Mouse (Mus musculus) lung, postnatal 36 days (tissue): ENCODE measurements at regions not wholly inside any gene's neighbourhood (a gene's known extent, or its start where the extent isn't known, plus 50 kb on each side); places are given as distances from the start of the nearest gene placed in this dataset.

Experiments
- DNase-seq: peaks from one replicate; pipeline ENCODE4 v3.0.0; 2022; ENCODE audit warnings: mixed read lengths

DNA sequence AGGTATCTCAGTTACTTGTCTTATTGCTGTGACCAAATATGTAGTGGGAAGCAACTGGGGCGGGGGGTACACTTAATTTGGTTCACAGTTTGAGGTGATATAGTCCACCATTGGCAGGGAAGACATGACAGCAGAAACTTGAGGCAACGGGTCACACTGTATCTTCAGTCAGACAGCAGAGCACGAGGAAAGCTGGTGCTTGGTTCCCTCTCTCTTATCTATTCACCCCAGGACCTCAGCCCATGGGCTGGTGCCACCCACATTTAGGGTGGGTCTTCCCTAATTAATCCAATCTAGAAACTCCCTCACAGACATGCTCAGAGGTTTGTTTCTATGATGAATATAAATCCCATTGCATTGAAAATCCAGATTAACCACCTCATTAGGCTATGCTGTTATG lies 56.5 kb downstream of the Otud1 start:
- DNase-seq, result no peak

DNA sequence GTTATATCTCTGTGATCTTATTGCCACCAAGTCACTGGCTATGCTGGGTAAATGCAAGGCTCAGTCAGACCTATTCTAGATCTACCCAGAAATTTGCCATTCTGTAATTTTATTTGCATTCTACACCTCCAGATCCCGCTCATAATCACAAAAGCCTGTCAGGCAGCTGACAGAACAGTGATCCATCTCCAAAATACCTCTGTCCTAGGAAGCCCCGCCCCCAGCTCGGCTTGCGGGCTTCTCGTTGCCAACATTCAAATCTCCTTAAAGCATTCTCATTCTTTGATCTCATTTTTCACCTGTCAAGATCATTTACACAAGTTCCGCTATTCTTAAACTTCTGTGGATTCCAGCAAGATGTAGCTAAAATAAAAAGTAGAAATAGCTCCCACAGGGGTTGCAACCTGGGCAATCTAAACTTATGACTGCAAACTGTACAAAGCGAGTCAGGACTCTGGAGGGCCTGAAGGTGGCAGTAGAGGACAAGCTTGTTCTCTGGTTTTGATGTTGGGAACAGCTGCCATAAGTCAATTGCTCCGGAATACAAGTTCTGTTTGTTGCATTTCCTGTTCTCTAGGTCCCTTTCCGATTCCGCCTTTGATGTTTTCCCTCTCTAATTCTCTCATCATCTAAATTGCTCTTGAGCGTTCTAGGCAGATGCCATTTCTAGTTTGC lies 58.1 kb downstream of the Otud1 start:
- DNase-seq, result peak; percentile 82

DNA sequence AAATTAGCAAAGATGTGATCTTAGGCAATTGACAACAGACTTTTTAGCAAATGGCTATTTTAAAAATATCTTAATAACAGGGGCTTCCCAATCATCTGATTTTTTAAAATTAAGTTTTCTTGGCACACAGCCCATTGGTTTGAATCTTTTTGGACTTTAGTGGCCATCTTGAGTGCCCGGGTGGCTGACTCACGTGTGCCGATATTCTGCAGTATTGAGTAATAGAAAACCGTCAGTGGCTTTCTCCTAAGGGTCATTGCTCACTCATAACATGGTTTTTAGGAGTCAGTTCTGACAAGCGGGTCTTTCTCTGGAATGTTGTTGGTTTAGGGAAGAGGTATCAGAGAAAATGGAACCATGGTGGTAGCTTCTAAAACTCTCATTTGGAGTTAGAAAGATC lies 58.8 kb downstream of the Otud1 start:
- no peak for DNase-seq

DNA sequence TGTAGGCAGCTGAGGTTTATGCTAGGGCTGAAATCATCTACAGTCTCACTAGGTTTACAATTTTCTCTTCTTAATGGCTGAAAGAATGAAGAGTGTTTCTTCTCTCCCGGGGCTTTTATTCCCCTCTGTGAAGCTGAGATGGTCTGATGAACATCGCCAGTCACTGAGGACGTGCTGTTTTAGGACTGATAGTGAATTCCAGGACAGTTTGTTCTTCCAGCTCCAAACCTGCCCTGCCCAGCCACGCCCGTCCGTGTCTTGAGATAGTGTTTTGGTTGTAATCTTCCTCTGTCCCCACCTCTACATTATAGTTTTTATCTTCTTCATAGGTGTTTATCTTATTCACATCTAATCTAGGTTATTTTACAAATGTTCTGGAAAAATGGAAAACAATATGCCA lies 68.5 kb downstream of the Otud1 start:
- no peak for DNase-seq

DNA sequence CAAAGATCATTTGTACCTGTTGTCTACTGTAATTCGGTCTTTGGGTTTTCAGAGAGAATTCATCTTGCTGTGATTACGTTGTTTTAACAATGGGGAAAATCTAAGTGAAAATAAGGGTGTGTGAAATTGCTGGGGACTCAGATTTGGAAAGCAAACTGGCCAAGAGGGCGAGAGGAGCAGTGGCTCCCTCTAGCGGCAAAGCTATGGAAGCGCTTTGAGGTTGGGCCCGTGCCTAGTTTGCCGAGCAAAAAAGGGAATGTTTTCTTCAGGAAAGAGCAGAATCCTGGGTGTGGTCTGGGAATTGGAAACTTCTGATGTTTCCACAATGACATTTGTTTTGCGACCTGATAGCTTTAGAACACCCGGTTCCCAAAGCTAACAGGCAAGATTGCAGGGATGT lies 69.4 kb downstream of the Otud1 start:
- peak; percentile 54 for DNase-seq

DNA sequence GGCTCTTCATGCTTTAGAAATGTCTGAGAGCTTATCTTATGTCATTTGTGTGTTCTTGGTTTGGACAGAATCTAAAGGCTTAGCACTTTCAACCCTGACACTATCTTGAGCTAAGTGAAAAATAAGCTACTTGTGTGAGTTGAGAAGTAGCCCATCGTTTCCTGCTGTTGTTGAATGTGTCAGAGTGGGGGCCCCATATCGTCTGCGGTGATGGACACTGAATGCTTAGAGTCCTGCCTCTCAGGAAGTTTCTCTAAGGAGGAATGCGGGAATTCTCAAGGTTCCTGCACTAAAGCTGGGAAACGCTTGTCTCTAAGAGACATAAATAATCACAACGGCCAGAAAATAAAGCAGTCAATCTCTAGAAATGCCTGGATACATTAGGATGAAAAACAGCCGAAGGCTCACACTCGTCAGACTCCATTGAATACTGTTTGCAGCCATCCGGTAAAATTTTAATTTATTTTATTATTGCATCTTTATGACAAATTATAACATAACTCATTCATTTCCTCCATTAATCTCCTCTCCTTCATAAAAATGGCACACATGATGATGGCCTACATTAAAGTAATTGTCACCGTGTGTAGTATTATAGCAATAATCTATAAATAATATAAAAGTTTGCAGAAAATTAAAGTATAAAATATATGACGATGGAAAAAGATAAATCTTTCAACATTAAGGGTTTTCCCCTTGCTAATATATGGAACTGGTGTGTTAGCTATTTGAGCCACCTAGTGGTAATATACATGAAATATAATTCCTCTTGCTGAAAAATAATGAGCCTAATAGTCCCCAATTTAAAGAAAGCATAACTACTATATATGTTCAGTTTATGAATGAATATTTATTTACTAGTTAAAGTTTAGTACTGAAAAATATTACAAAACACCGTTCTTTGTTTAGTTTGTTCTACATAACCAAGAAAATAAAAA lies 75.6 kb downstream of the Otud1 start:
- no peak for DNase-seq

DNA sequence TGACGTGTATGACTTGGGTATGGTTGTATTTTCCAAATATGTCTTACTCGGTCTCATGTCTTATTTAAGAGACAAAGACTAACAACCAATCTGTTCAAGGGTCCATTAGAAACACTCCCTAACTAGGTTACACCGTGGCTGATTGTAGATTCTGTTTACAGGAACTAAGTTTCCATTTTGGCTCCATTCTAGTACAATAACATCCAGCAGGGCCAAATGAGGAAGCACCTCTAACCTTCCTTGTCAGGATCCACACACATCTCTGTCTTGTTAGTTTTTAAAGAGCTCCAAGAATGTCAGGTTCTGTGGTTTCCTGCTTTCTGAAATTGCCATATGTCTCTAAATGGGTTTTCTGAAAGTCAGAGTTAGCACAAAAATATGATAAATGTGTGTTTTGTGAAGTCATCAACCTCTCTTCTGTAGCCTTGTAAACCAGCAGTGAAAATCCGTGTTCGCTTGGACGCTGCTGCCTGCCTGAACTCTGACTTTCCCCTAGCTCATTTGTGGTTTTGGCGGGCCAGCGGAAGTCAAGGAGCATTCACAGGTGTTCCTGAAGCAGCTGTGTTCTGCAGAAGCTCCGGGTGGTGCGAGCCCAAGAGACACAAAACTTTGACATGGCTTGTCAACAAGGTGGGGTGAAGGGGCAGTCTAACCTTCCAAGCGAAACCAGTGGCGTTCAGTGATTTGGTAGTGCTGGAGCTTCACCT lies 76.8 kb downstream of the Otud1 start:
- no peak for DNase-seq

DNA sequence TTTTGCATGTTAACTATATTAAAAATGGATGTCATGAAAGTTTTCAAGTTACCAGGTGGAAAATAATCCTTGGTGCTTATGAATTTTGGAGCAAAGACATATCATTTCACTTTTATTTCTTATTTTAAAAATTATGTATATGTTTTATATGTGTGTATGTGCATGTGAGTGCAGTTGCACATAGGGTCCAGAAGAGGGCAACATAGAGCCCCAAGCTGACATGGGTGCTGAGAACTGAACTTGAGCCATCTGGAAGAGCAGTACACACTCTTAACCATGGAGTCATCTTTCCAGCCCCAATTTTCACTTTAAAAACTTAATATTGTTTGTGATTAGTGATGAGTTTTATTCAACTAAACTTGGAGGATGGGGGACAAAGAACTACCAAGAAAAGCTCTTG lies 84.0 kb downstream of the Otud1 start:
- no peak for DNase-seq

DNA sequence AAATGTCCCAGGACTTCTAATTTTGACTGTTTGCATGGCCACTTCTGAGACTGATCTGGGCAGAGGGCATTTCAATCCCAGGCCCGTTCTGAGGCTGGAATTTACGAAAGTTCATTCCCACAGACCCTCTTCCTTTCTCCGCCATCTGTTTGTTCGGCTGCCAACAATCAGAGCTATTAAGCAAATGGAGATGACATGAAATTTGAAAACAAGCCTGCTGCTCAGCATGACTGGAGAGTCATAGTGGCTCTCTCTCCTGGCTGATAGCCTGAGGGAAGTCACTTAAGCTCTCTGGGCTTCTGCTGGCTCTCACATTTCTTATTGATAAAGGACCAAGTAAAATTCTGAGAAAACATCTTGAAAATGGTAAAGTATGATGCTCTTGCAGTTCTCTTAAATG lies 85.9 kb downstream of the Otud1 start:
- DNase-seq, result no peak

DNA sequence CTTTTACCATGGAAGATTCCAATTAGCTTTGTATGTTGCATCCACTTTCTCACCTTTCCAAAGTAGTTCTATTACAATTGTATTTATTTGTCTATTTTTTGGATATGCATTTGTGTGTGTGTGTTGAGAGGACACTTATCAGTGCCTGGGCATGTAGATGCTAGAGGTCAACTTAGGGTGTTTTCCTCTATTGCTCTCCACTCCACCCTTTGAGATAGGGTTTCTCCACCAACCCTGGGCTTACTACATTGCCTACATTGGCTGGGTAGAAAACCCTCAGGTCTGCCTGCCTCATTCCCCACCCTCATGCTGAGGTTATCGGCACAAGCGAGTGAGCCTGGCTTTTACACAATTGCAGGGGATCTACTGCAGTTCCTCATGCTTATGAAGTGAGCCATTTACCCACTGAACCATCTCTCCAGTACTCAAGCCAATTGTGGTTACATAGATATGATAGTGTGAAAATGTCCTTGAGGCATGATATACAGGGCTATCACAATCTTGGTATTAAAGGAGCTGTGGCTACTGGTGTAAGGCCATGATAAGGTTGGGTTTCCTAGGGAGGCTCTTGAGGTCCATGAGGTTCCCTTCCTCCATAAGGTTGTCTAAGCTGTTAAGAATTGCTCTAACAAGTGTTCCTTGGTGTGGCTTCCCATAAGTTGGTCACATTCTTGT lies 87.6 kb downstream of the Otud1 start:
- DNase-seq, result no peak

DNA sequence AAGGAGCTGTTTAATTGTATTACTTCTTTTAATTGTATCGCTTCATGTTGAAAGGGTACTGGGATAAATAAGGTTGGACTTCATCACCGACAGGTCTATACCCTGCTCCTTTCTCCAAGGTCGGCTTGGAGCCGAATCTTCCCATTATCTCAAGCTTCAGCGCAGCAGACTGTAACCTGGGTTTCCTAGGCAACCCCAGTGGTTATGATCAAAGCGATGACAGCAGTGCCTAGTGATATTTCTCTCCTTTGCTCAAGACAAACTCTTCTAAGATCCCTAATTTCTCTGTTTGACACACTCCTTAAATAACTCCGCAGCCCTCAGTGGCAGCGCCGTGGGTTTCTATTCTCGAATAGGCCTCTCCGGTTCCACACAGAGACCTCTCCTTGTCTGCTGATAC lies 95.2 kb downstream of the Otud1 start:
- no peak for DNase-seq

DNA sequence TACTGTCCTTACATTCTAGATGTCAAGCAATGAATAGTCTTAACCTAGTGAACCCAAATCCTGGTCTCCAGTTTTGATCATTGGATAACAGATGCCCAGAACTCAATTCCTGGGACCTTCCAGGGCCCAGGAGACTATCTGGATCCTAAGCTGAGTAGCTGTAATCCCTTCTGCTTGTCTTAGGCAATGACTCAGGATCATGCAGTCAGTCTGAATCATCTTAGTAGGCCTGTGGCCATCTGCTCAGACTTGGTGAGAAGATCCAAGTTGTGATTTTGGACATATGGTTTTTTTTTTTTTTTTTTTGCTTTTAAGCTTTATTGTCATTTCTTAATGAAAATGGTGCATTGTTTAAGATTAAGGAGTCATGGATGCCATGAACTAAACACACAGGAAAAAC lies 95.9 kb downstream of the Otud1 start:
- DNase-seq, result no peak

DNA sequence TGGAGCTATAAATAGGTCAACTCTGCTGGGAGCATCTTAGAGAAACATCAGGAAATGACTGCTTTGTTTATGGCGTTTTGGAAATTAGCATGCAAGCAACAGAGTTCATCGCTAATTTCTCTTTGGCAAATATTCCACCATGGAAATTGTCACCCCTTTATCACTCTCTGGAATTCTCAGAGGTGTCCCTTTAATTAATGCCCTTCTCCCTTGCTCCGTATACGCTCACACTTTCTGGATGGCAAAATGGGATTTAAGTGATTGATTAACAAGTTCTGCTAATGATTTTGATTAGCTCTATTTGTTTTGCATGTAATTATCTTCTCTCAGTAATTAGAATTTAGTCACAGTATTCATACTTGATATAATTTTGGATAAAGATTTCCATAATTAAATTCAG lies 100.4 kb downstream of the Otud1 start:
- DNase-seq, result no peak

DNA sequence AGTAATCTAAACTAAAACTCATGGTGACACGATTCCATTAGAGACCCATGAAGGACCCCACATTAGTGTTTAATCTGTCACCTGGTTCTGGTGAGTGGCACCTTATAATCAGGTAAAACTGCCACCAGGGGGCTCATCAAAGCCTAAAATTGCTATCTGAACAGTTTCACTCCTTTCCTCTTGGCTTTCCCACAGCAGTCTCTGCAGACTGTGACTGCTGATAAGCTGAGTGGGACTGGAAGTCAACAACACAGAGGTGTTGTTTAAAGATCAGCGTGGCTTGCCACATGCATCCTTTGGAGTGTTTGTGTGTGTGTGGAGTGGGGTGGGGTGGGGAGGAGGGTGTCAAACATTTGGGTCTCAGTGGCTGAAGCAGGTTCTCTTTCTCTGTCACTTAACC lies 101.6 kb downstream of the Otud1 start:
- DNase-seq, result peak; percentile 29

DNA sequence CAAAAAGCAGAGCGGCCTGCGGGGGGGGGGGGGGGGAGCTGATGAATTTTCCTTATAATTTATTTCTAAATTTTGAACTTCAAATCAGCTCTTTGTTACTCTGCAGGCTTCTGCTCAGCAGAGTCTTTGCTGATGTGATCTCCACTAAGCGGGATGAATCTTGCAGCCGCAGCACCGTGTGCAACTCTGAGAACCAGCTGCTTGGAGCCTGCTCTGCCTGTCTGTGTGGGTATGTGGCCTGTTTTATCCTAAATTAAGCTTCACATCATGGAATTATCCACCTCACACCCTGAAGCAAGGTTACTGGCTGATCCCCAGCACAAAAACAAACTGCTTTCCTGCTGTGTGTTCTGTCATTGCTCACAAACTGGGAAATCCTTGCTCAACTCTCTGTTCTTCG lies 102.0 kb downstream of the Otud1 start:
- DNase-seq, result no peak

DNA sequence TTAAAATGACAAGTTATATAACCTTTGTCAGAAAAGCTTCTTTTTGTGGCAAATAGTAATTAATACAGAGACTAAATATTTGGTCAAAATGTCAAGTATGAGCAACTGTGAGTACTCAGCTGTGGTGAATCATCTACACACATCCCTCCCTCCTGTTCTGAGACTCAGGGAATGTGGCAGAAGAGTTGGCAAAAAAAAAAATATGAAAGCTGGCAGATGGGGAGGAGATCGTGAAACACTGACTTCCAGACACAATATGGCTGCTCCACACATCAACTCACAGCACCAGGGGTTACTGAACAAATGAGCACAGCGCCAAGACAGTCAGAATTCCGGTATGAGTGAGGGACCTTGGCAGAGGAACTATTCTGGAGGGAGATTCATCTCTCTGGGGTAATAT lies 105.4 kb downstream of the Otud1 start:
- DNase-seq, result no peak

DNA sequence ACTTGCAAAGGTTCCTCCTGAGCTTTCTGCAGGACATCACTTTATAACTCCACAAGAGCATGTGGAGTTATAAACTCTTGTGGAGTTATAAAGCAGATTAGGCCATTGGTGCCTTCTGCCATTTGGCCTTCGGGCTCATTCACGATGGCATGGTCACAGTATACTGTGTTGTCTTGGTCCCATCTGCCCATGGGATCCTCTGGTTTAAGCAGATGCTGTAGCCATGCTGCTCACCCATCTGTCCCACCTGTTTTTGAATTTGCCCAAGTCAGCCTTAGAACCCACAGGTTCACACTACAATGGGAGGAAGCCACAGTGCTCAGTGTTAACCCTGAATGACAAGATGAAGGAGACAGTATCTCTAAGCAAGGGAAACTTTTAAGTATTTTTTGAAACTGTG lies 124.7 kb upstream of the Etl4 start:
- no peak for DNase-seq

DNA sequence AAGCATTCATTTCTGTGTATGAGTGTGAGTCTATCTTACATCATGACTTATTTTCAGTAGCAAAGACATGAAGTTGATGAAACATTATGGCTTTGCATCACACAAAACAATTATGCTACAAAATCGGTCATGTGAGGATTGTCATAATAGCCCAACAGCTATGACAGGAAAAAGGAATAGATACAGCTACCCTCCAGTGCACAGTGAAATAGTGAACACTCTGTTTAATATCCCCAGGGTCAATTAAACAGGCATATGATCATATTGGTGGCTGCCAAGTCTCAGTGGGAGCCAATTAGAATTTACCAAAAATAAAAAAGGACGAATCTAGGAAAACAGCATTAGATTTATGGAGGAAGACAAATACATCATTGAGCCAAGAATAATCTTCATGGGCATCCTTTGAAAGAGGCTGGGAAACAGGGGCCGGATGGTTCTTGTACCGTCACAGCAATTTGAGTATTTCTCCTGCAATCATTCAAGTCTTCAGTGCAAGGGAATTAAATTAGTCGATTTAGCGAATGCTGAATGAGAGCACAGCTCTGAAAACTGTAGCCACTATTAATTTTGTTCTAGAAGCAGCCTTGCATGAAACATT lies 123.8 kb upstream of the Etl4 start:
- DNase-seq, result no peak

DNA sequence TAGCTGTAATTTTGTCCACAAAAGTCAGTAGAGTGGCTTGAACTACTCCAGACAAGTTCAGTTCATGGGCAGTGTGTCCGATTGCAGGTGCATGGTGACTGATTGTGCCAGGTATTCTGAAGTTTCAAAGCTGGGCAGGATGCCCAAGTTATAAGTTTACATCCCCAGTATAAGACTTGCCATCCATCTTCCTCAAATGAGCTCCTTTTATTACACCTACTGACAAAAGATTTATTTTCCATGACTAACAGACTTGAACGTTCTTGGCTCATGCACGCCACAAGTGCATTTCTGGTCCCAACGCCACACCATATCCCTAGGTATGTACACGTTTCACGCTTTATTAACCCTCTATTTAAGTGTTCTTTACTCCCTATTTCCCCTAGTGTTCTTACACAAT lies 117.4 kb upstream of the Etl4 start:
- no peak for DNase-seq

DNA sequence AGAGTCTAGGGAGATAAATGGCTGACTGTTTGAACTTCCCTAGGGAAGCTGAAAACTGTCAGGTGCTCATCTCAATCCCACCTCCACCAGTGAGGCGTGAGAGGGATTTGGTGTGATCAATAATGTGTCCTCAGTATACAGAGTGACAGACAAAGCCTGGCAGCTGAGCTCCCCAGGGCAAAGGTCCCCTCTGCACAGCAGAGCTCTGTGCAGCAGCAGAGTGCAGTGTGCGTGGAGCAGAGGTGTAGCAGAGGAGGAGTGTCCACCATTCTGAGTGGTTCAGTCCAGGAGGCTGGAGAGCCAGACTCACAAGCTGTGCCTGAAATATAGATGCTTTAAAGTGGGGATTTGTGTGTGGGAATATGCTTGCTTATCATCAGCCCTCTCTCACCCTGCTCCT lies 112.8 kb upstream of the Etl4 start:
- no peak for DNase-seq
